28 mouse cellular contexts compared by ENCODE assay signal in genomic region chr5:32211011-32211410, GRCm38 (mm10). TPM values are rescaled to one million over a fixed set of nuclear protein-coding genes. Genes with fewer than 3 reads are reported as not detected.
"Had no signal": no experiment of that assay in that cellular context is flagged by ENCODE, and none has a peak within 500 bp of the region (broad histone marks: within the 10 kb centered on the region; RNA-seq: fewer than 3 reads in every experiment).

No protein-coding gene starts in this region.

- H3K9me3 ChIP-seq: heart, embryonic 13.5 days; heart, embryonic 15.5 days; hindbrain, embryonic 13.5 days; hindbrain, embryonic 15.5 days; limb, embryonic 10.5 days; limb, embryonic 12.5 days; liver, embryonic 13.5 days; liver, embryonic 15.5 days had no signal

- ATAC-seq: inflammation-experienced regulatory T-cells, adult 6 months; intestine, embryonic 16.5 days had no signal

- H3K4me1 ChIP-seq: hindbrain, embryonic 13.5 days; hindbrain, embryonic 15.5 days; limb, embryonic 10.5 days; limb, embryonic 12.5 days; liver, embryonic 13.5 days; liver, embryonic 15.5 days had no signal

- H3K4me2 ChIP-seq: heart, embryonic 11.5 days; heart, embryonic 13.5 days; heart, embryonic 15.5 days; hindbrain, embryonic 13.5 days; hindbrain, embryonic 15.5 days; limb, embryonic 12.5 days; liver, embryonic 11.5 days; liver, embryonic 13.5 days; liver, embryonic 15.5 days had no signal

- H3K27ac ChIP-seq: gastrocnemius, adult 2 months; heart, adult 2 months; heart, embryonic 13.5 days; heart, embryonic 15.5 days; hindbrain, embryonic 13.5 days; hindbrain, embryonic 15.5 days; layer of hippocampus, adult 2 months; left cerebral cortex, adult 2 months; limb, embryonic 10.5 days; limb, embryonic 12.5 days; liver, embryonic 13.5 days; liver, embryonic 15.5 days had no signal

- H3K4me3 ChIP-seq: gastrocnemius, adult 2 months; heart, adult 2 months; heart, embryonic 13.5 days; heart, embryonic 15.5 days; hindbrain, embryonic 13.5 days; hindbrain, embryonic 15.5 days; layer of hippocampus, adult 2 months; left cerebral cortex, adult 2 months; limb, embryonic 10.5 days; limb, embryonic 12.5 days; liver, embryonic 13.5 days; liver, embryonic 15.5 days had no signal

- H3K27me3 ChIP-seq: heart, embryonic 13.5 days; heart, embryonic 15.5 days; hindbrain, embryonic 13.5 days; hindbrain, embryonic 15.5 days; limb, embryonic 12.5 days; liver, embryonic 13.5 days; liver, embryonic 15.5 days had no signal

- H3K36me3 ChIP-seq: heart, embryonic 13.5 days; heart, embryonic 15.5 days; hindbrain, embryonic 13.5 days; hindbrain, embryonic 15.5 days; limb, embryonic 10.5 days; limb, embryonic 12.5 days; liver, embryonic 13.5 days; liver, embryonic 15.5 days had no signal

- H3K9ac ChIP-seq: heart, embryonic 13.5 days; heart, embryonic 15.5 days; hindbrain, embryonic 13.5 days; hindbrain, embryonic 15.5 days; limb, embryonic 12.5 days; liver, embryonic 13.5 days; liver, embryonic 15.5 days had no signal

- DNase-seq: gastrocnemius, adult 2 months; gastrocnemius, postnatal 10 days; gastrocnemius, postnatal 36 days; heart, adult 2 months; heart, postnatal 14 days; heart, postnatal 36 days; kidney, adult 18-20 months; kidney, adult 8-10 months; kidney, postnatal 10 days; kidney, postnatal 4 days; liver; liver, embryonic 13.5 days had no signal

RNA-seq across cellular contexts. Expression of gene Plb1, which starts 21.5 kb away (rescaled TPM):
- total RNA-seq: hematopoietic stem cell, adult 5-6 weeks had no signal
- polyA plus RNA-seq: hindbrain, embryonic 11.5 days; hindbrain, embryonic 15.5 days; inflammation-experienced regulatory T-cells, adult 6 months; kidney, embryonic 14.5 days; limb, embryonic 10.5 days; liver, embryonic 11.5 days; liver, embryonic 13.5 days had no signal
